Mouse (Mus musculus): ENCODE data around the gene Tnrc6a.

Tnrc6a gene

DNA sequence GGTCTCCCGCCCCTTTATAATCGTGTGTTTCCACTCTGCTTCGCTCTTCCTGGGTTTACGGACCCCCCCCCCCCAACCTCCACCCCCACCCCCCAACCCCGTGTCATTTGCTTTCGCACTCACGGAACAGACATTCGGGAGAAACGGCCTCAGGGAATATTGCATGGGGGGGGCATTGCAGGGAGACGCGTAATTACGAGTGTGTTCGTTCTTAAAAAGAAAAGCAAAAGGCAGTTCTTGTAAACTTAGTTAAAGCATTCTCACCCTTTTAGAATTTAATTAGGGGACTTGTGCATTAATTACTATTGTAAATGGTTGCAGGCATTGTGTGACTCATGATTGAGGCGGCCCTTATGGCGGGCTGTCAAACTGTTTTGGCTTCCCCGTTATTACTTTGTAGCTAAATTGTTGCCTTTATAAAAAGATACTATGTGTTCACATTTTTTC, 1.1 kb downstream of the Tnrc6a start:
- no peak for DNase-seq (ENCODE audit: low spot score in 2 of 2)

DNA sequence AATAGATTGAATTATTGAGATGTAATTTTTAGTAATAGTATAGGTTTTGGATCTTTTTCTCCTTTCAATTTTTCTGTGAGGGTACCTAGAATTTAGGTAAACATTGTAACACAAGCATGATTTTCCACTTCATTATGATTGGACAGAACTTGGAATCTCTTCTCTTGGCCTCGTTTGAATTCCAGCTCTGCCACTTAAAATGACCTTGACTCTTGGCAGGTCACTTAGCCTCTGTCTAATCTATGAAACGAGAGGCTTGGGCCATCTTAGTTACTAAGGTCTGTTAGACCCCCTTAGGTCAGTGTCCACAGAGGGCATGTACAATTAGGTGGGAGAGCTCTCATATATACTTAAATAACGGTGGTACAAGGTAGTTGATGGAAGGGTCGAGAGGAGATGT, 2.4 kb downstream of the Tnrc6a start:
- no peak for DNase-seq (ENCODE audit: low spot score in 2 of 2)

DNA sequence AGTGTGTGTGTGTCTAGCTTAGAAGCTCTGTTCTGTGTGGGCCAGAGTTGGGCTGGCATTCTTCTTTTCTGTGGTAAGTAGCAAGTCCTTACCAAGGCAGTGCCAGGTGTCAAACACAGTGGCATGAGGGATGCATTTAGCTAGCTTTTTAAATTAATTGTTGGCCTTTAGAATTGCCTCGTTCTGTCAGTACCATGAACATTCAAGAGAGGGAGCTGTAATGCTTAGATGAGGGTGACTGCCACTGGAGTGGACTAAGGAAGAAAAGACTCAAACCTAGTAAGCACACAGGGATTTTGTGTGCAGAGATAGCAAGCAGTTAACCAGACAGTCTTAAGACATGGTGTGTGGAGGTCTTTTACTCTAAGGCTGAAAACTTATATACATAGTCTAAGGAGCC, 3.6 kb downstream of the Tnrc6a start:
- DNase-seq (ENCODE audit: low spot score in 2 of 2), result no peak

DNA sequence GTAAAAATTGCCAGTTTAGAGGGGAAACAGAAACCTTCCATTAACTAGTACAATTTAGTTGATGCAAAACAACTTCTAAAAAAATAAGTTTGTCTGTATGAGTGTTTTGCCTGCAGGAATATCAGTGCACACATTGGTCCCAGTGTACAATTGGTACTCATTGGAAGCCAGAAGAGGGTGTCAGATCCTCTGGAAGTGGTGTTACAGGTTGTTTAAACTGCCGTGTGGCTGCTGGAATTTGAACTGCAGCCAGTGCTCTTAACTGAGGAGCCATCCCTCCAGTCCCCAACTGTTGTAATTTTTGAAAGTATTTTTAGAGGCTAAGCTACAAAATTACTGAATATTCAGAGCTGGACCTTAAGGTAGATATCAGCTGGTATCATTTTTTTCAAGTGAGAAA, 4.3 kb downstream of the Tnrc6a start:
- DNase-seq (ENCODE audit: low spot score in 2 of 2), result no peak

DNA sequence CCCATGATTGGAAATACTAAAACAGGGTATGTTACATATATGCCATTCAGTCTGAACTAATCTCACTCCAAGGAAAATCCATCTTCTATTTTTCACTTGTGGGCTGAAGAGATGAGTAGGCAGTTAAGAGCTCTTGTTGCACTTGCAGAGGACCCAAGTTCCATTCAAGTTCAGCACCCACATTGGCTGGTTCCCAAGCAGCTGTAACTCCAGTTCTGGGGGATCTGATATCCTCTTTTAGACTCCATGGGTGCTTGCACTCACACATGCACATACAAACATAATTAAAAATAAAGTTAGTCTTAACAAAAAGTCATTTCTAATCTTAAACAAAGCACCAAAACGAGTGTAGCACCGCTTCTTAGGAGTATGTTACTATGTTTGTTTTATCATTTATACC, 5.4 kb downstream of the Tnrc6a start:
- DNase-seq (ENCODE audit: low spot score in 2 of 2), result no peak

DNA sequence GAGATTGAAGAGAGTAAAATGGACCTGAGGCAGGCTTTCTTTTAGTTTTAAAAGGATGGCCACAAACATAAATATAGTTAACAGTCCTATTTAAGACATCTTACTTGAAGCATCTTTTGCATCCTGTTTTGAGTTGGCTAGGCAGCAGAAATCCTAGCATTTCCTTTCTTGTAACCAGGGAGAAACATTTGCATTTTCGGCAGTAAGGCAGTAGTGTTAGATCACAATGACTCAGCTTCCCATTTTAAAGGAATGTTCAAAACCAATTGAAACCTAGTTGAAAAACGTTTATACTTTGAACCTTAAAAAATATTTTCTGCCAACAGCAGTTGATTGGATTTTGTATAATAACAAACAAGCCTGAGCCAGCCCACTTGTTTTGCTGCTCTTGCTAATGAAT, 6.5 kb downstream of the Tnrc6a start:
- no peak for DNase-seq (ENCODE audit: low spot score in 2 of 2)

DNA sequence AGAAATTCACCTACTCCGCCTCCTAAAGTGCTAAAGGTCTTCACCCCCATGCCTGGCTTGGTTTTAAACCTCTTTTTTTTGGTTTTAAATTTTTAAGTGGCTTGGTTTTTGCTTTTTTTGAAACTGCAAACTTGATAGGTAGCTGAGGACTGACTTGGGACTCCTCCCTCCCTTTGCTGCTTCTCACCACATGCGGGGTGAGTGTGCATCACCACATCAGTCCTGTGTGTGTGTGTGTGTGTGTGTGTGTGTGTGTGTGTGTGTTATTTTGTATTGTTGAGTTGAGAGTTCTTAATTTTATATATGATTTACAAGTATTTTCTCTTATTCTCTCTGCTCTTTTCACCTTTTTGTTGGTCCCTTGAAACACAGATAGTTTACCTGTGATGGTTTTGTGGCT, 8.7 kb downstream of the Tnrc6a start:
- no peak for DNase-seq (ENCODE audit: low spot score in 2 of 2)

DNA sequence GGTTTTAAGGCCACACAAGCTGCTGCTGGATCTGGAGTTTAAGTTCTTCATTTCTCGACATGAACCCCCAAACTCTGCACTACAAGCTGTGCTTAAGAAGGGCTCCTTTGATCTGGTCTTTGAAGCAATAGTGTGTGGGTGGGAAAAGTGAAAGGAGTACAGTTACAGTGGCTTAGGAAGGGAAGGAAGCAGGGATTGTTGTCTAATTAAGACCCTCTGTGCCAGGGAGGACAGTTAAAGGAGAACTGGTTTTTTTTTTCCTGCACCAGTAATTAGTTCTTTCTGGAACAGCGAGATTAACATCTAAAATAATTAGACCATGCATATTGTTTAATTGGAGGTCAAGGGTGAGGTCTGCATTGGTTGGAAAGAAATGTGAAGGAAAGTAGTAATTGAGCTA, 11.2 kb downstream of the Tnrc6a start:
- no peak for DNase-seq (ENCODE audit: low spot score in 2 of 2)

DNA sequence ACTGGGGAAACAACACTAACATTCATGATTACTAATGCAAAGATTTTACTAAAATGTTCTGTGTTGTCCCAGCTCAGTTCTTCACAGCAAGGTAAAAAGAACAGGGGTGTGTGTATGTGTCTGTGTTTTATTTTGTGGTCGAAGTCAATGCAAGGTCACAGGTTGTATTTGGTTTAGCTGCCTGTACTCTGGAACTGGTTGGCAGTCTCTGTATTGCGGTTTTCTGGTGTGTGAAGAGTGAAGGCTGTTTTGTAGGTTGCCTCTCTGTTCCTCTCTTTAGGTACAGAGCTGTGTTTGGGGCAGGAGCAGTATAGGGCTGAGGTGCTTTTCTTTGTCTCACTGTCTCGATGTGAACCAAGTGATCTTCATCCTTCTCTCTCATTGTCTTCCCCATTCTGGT, 12.0 kb downstream of the Tnrc6a start:
- no peak for DNase-seq (ENCODE audit: low spot score in 2 of 2)

DNA sequence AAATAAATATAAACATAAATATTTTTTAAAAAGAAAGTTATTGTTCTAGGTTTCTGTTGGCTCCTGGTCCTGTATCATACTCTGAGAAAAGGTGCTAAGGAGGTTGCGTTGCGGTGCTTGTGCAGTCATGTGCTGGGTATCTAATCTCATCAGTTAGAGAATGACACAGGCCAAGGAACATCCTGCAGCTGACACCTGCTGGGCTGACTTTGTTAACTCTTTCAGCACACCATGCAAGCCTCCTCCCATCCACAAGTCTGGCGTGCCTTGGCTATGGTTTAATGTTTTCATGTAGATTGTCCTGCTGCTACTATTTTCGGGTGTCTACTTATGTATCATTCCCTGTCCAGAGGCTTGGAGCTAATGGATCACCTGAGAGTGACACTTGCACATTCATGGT, 14.3 kb downstream of the Tnrc6a start:
- DNase-seq (ENCODE audit: low spot score in 2 of 2), result no peak

DNA sequence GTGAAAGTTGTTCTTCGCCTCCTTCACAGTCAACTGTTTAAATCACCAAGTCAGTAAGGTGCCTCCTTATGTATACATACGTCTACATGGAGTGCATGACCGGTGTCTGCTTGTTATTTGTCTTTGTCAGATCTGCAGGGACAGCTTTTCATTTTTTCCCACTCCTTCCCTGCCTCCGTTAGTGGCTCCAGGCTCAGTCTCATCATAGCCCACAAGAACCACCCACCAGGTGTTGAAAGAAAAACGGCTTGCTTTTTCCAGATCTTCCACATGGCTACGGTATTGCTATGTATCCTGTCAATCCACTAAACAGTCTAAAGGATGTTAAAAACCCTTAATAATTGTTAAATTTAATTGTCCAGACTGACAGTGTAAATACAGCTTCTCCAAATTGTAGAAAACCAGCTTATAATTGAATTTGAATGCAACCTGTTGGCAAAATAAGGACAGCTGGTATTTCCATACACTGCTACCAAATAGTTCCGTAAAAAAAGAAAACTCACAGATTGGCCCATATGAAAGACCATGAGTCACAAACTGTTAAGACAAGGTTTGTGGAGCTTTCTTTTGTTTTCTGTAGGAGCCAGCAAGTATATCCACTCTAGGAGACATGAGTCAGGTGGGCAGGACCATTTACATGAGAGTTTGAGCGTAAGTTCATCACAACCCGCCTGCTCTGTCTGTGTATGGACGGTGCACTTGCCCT, 22.6 kb downstream of the Tnrc6a start:
- no peak for DNase-seq (ENCODE audit: low spot score in 2 of 2)

DNA sequence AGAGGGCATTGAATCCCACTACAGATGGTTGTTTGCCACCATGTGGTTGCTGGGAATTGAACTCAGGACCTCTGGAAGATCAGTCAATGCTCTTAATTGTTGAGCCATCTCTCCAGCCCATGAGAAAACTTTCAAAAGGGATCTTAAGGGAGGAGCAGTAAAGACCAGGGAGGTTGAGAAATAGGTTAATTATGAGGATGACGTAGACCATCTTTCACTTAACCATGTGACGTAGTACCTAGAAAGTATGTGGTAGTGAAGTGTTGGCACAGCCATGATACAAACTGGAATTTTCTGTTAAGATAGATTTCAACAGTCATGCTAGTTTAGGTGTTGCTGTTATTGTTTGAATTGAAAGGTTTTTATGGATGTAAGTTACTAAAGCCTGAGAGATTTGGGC, 24.1 kb downstream of the Tnrc6a start:
- no peak for DNase-seq (ENCODE audit: low spot score in 2 of 2)

DNA sequence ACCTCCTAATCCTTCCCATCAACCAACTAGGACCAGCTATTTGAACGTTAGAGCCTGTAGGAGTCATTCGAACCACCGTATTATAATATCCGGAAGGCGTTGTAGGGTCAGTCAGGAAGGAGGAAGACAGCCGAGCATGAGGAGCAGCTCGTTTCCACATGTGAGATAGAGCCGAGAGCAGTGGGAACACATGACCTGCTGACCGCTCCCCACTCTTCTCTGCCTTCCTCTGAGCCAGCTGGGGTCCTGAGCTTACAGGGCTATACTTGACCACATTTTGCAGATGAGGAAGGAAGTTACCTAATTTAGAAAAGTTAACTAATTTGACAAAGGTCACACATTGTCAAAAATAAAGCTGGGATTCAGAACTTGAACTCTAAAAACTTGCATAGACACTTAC, 25.2 kb downstream of the Tnrc6a start:
- DNase-seq (ENCODE audit: low spot score in 2 of 2), result no peak

DNA sequence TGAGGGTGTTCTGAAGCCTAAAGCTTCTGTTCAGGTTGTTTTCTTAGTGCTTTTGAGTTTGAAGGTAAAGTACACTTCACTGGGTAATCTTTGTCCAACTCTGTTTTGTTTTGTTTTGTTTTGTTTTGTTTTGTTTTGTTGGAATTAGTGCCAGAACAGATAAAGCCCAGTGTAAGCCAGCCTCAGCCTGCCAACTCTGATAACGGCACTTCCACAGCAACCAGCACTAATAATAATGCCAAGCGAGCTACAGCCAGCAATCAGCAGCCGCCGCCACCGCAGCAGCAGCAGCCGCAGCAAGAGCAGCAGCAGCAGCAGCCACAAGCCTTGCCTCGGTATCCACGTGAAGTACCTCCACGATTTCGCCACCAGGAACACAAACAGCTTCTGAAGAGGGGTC, 38.7 kb downstream of the Tnrc6a start:
- DNase-seq (ENCODE audit: low spot score in 2 of 2), result no peak

DNA sequence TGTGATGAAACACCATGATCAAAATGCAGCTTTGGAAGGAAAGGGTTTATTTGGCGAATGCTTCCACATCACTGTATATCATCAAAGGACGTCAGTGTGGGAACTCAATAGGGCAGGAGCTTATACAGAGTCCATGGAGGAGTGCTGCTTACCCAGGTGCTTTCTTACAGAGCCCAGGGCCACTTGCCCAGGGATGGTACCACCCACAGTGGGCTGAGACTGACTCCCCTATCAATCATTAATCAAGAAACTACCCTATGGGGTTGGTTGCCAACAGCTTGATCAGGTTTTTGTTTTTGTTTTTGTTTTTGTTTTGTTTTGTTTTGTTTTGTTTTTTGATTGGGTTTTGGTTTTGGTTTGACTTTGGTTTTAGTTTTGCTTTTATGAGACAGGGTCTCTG, 43.8 kb downstream of the Tnrc6a start:
- DNase-seq (ENCODE audit: low spot score in 2 of 2), result no peak

DNA sequence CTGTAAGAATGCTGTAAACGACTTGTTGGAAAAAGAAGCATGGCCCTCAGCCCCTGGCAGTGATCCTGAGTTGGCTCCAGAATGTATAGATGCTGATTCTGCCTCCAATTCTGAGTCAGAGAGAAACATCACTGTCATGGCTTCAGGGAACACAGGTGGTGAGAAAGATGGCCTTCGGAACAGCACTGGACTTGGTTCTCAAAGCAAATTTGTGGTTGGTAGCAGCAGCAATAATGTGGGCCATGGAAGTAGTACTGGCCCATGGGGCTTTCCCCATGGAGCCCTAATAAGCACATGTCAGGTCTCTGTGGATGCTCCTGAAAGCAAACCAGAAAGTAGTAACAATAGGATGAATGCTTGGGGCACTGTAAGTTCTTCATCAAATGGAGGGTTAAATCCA, 45.9 kb downstream of the Tnrc6a start:
- no peak for DNase-seq (ENCODE audit: low spot score in 2 of 2)

DNA sequence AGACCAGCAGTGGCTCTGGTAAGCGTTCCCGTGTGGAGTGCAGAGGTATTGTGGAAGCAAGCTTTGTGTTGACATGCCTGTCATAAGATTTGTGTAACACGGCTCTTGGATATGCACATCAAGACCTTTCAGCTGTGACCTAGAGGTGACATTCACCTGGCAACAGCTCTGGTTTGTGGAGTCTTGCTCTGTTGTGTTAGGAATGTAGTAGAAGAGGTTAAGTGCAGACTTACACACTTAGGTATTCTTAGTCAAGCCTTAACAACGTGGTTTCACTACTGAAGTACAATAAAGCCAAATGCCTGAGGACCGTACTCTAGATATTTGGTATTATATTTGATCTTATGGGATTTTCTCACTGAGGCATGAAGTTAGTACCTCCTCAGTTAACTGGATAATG, 48.4 kb downstream of the Tnrc6a start:
- no peak for DNase-seq (ENCODE audit: low spot score in 2 of 2)

DNA sequence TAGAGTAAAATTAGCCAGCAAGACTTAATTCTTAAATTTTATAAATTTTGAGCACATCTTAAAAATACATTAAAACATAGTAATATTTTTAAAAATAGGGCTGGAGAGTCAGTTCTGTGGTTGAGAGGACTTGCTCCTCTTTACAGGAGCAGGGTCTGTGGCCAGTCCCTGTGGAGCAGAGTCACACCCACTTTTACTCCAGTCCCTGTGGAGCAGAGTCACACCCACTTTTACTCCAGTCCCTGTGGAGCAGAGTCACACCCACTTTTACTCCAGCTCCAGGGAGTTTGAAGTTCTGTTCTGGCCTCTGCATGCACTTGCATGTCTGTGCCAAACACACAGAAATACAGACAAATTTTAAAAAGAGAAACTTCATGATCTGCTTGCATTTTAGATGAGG, 53.5 kb downstream of the Tnrc6a start:
- DNase-seq (ENCODE audit: low spot score in 2 of 2), result no peak

DNA sequence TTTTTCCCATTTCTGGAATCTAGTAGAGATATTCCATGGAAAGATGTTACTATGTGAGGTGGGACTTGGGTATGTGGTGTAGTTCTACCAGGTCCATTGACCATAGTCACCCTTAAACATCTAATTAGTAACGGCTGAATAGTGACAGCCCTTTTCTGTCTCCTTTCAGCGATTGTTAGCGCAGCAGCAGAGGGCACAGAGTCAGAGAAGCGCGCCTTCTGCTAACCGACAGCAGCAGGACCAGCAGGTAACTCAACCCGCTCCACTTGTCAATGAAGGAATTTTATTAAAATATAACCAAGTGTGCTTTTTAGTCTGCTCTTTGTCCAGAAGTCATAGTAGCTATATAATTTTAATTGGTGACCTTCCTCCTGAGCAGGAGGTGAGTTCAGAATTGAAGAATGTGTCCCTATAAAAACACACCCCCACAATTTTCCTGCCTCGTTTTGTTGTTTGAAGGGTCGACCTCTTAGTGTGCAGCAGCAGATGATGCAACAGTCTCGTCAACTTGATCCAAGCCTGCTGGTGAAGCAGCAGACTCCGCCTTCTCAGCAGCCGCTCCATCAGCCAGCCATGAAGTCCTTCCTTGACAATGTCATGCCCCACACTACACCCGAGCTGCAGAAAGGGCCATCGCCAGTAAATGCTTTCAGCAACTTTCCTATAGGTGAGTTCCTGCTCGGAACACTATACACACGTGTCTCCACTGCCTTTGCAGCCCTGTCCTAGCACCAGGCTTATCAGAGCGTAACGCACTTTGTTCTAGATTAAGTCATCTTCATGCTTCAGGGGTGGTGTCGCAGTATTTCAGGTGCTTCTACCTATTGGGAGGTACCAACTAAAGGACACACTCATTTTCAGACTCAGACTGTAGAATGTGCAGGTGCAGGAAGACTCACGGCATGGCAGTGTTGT, 58.4 kb downstream of the Tnrc6a start:
- DNase-seq (ENCODE audit: low spot score in 2 of 2), result no peak

DNA sequence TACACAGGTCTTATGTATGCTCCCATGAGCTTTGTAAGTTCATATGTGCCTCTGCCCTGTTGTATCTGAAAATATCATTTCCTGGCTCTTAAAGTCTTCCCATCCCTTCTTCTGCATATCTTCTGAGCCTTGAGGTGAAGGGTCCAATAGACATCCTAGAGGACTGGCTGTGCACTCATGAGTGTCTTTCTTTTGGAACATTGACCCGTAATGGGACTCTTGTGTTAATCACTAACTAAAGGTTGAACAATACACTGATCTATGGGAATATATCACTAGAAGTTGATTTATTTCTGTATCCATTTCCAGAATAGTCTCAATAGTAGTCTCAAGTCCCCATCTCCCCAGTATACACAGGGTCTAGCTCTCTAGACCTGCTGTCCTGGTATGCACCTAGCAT, 61.2 kb downstream of the Tnrc6a start:
- no peak for DNase-seq (ENCODE audit: low spot score in 2 of 2)

DNA sequence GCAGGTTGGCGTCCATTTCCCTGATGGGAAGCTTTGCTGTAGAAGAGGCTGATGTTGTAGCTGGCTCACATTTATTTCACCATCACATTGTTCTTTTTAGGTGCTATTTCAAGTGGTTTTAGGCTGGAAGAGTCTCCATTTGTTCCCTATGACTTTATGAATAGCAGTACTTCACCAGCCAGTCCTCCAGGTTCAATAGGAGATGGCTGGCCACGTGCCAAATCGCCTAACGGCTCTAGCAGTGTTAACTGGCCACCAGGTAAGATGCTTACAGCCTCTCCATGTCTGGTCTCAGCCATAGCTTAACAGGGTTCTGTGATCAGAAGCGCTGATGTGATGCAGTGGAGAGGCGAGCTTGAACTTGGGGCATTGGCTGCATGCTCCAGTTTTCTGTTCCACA, 62.8 kb downstream of the Tnrc6a start:
- no peak for DNase-seq (ENCODE audit: low spot score in 2 of 2)

DNA sequence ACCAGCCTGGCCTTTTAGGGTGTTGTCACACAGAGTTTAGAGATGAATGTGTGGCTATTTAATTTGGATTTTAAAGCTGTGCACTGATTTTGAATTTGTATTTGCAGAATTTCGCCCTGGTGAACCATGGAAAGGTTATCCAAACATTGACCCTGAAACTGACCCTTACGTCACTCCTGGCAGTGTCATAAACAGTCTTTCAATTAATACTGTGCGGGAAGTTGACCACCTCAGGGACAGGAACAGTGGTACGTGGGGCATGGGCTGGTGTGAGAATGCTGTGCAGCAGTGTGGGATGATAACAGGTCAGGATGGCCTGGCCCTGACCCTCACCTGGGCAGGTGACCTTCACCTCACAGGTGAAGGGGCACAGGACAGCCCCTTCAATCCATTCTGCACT, 63.6 kb downstream of the Tnrc6a start:
- DNase-seq (ENCODE audit: low spot score in 2 of 2), result no peak

DNA sequence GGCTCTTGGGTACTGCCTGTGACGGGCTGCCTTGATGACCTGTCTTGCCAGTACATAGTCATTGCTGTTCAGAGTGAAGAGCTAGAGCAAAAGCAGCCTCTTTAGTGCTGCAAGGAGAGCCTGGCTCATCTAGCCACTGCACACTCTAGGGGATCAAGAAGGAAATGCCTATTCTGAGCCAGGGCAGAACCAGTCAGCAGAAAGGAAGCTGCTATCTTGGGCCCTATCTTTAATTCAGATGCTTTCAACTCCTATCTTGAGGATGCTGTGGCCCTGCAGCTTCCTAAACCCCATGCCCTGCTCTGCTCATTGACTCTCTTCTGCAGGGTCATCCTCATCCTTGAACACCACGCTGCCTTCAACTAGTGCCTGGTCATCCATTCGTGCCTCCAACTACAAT, 64.8 kb downstream of the Tnrc6a start:
- no peak for DNase-seq (ENCODE audit: low spot score in 2 of 2)
